Mouse (Mus musculus) olfactory bulb, adult 2 months (tissue): ENCODE data around the gene Tcf7l2. TPM values are rescaled to one million over a fixed set of nuclear protein-coding genes. Genes with fewer than 3 reads are reported as not detected.

ENCODE experiments used
- H3K27ac ChIP-seq: fragments of 200-500 bp; 2 replicates; pipeline ENCODE4 v1.5.1; 2012; ENCODE audit warnings: low read depth, low read length; ENCODE audit not compliant: insufficient read depth
- H3K4me1 ChIP-seq: fragments of 200-500 bp; 2 replicates; pipeline ENCODE4 v1.6.1; 2012; ENCODE audit warnings: low read length; ENCODE audit not compliant: control insufficient read depth, insufficient read depth
- H3K4me3 ChIP-seq: fragments of 200-500 bp; 2 replicates; pipeline ENCODE4 v1.5.1; 2012; ENCODE audit warnings: mild to moderate bottlenecking, low read depth, low read length, moderate library complexity; ENCODE audit not compliant: insufficient read depth
- CTCF ChIP-seq: fragments of 200-500 bp; IDR thresholded peaks from 2 replicates; pipeline ENCODE4 v1.5.1; 2012; ENCODE audit warnings: low read depth, mild to moderate bottlenecking, low read length, moderate library complexity; ENCODE audit not compliant: insufficient read depth
- POLR2A ChIP-seq: fragments of 200-500 bp; IDR thresholded peaks from 2 replicates; pipeline ENCODE4 v1.6.1; 2012; ENCODE audit warnings: mild to moderate bottlenecking, low read depth, low read length, moderate library complexity; ENCODE audit not compliant: insufficient read depth
- WGBS: fragments of 180-500 bp; shearing (Covaris S2); methylation state at CpG from one replicate; pipeline ENCODE4 v1.1.7; 2018; 5-methylcytosine and 5-hydroxymethylcytosine counted together
- polyA plus RNA-seq: library from polyadenylated mRNA; stranded (reverse); fragments of >200 nt; gene quantifications from 2 replicates; pipeline ENCODE4 v1.2.4, GENCODE M21; 2012; ENCODE audit warnings: low replicate concordance; ENCODE audit not compliant: missing spikeins, insufficient read depth, insufficient read length

The Tcf7l2 gene
- polyA plus RNA-seq, 1 experiment: not detected

- Histone ChIP-seq H3K4me3 (no peak overlapping the region), H3K4me1 (peaks cover 15% of the 10 kb centered on the region), H3K27ac (no peak overlapping the region)
- TF ChIP-seq CTCF: no peak
- TF ChIP-seq POLR2A: no peak
- WGBS: 22% methylated on average over 7 of the region's 7 CpGs
These were observed 167.4 kb downstream of the Tcf7l2 start for GRCm38 (mm10) chr19:55909039-55909438.

- no peak overlapping the region for H3K4me3 ChIP-seq
- H3K4me1 ChIP-seq: peaks cover 15% of the 10 kb centered on the region
- H3K27ac ChIP-seq: no peak overlapping the region
- no peak for TF ChIP-seq POLR2A
- 77% methylated on average over 8 of the region's 8 CpGs for WGBS
These were observed 170.3 kb downstream of the Tcf7l2 start for GRCm38 (mm10) chr19:55911941-55912340.

GRCm38 (mm10) chr19:55912813-55913212 lies 171.2 kb downstream of the Tcf7l2 start:
- WGBS: 94% methylated on average over 8 of the region's 8 CpGs
- Histone ChIP-seq H3K4me1 (peaks cover 15% of the 10 kb centered on the region), H3K27ac (no peak overlapping the region), H3K4me3 (no peak overlapping the region)
- no peak for TF ChIP-seq POLR2A
- no peak for TF ChIP-seq CTCF

DNA sequence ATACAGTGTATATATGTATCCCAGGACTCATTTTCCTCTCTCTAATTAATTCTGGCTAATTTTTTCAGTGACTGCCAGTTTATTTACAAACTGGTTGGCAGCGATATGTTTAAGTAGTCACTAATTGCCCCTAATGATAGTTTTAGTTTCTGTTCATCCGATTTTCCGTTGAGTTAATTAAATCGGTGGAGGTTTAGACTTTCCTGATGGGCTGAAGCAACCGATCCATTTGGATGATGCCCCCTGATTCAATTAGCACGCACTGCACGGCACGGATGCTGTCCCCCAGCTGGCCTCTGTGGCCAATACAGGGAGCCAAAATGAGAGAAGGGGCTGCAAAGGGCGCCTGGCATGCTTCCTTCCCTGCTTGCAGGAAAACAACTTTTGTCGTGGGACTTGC lies 172.0 kb downstream of the Tcf7l2 start:
- TF ChIP-seq CTCF (no peak), POLR2A (no peak)
- H3K27ac ChIP-seq: no peak overlapping the region
- peaks cover 11% of the 10 kb centered on the region for H3K4me1 ChIP-seq
- 29% methylated on average over 10 of the region's 10 CpGs for WGBS
- H3K4me3 ChIP-seq: no peak overlapping the region

DNA sequence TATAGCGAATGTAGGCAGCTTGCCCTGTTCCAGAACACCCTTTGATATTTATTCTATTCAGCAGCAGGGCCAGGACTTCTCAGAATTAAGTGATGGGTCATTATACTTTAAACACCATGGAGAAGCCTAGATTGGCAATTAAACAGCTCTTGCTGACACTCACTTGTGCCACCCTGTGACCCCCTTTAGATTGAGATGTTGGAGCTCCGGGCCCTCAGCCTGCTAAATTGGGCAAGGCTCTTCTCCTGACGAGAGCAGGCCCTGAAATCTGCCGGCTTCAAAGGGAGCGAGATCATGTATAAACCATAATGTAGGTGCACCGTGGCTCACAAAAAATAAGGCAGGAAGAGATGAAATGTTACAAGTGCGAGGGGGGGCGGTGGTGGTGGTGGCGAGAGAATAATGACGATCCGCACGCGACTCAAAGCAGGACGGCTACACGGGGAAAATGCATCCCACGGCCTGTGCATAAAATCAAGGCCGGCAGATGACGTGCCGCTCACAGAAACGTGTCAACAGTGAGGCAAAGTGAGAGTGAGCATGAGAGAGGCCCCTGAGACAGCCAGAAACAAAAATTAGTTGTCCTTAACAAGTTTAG lies 173.1 kb downstream of the Tcf7l2 start:
- TF ChIP-seq POLR2A (no peak), CTCF (no peak)

GRCm38 (mm10) chr19:55915506-55915905 lies 173.9 kb downstream of the Tcf7l2 start:
- WGBS: 90% methylated on average over 7 of the region's 7 CpGs
- TF ChIP-seq CTCF (no peak), POLR2A (no peak)
- Histone ChIP-seq H3K27ac (no peak overlapping the region), H3K4me3 (no peak overlapping the region), H3K4me1 (peaks cover 4% of the 10 kb centered on the region)

More for the DNA sequence above, 173.1 kb downstream of the Tcf7l2 start:
- 85% methylated on average over 20 of the region's 20 CpGs for WGBS
- Histone ChIP-seq H3K27ac (no peak overlapping the region), H3K4me1 (peaks cover 4% of the 10 kb centered on the region), H3K4me3 (no peak overlapping the region)

GRCm38 (mm10) chr19:55916211-55916610 lies 174.6 kb downstream of the Tcf7l2 start:
- no peak overlapping the region for H3K4me3 ChIP-seq
- H3K27ac ChIP-seq: no peak overlapping the region
- H3K4me1 ChIP-seq: peaks cover 4% of the 10 kb centered on the region
- WGBS: 96% methylated on average over 3 of the region's 3 CpGs
- no peak for TF ChIP-seq CTCF
- TF ChIP-seq POLR2A: no peak

GRCm38 (mm10) chr19:55923789-55924426 lies 182.3 kb downstream of the Tcf7l2 start:
- WGBS: 60% methylated on average over 12 of the region's 12 CpGs
- Histone ChIP-seq H3K4me1 (peaks cover 6% of the 10 kb centered on the region), H3K4me3 (no peak overlapping the region), H3K27ac (no peak overlapping the region)
- no peak for TF ChIP-seq CTCF
- no peak for TF ChIP-seq POLR2A

DNA sequence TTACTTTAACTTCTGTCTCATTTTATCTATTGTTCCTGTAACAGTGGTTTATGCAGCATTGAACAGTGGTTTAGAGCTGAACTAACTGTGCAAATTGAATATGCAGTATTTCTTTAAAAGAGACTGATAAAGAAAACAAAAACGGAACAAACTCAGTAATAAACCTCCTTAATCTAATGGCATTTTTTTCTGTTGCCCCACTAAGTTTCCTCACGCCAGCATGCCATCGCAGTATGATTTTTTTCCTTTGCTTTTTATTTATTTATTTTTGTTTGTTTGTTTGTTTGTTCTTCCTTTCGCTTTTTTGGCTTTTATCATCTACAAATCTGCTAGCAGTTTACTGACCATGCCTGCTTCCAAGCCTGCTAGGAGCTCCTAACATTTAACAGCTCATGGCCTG lies 183.2 kb downstream of the Tcf7l2 start:
- peaks cover 6% of the 10 kb centered on the region for H3K4me1 ChIP-seq
- 91% methylated on average over 4 of the region's 4 CpGs for WGBS
- no peak overlapping the region for H3K27ac ChIP-seq
- no peak overlapping the region for H3K4me3 ChIP-seq
- no peak for TF ChIP-seq POLR2A
- no peak for TF ChIP-seq CTCF
